11 mouse cellular contexts compared by ENCODE assay signal in genomic region chrX:153182221-153182620, GRCm38 (mm10).
"Had no signal": no experiment of that assay in that cellular context is flagged by ENCODE, and none has a peak within 500 bp of the region (broad histone marks: within the 10 kb centered on the region; RNA-seq: fewer than 3 reads in every experiment).

No protein-coding gene starts in this region.

- ATAC-seq: intestine, embryonic 15.5 days; liver, embryonic 12.5 days; midbrain, embryonic 15.5 days had no signal

- DNase-seq: kidney, adult 18-20 months; kidney, postnatal 10 days; kidney, postnatal 4 days; left cerebral cortex, postnatal 4 days; retina, postnatal 1 day; right cerebral cortex, postnatal 4 days; spleen, adult 18-20 months; thymus, postnatal 36 days had no signal
